Mouse (Mus musculus) mesoderm, embryonic 11.5 days (tissue): ENCODE data around the gene St5.

Experiments
- DNase-seq: peaks from one replicate; pipeline ENCODE4 v3.0.0-alpha.2; 2012; ENCODE audit warnings: low read depth, low spot score

Gene St5

GRCm38 (mm10) chr7:109641102-109641501, 62.3 kb downstream of the St5 start:
- DNase-seq = no peak

GRCm38 (mm10) chr7:109637391-109637790, 66.0 kb downstream of the St5 start:
- DNase-seq = no peak

GRCm38 (mm10) chr7:109636086-109636792, 67.2 kb downstream of the St5 start:
- DNase-seq = no peak

GRCm38 (mm10) chr7:109633404-109634085, 69.9 kb downstream of the St5 start:
- peak; percentile 50 for DNase-seq

- DNase-seq = no peak
These were observed 72.1 kb downstream of the St5 start for GRCm38 (mm10) chr7:109631330-109631729.

- no peak for DNase-seq
These were observed 73.3 kb downstream of the St5 start for GRCm38 (mm10) chr7:109629871-109630778.

GRCm38 (mm10) chr7:109628935-109629609, 74.3 kb downstream of the St5 start:
- DNase-seq = no peak

GRCm38 (mm10) chr7:109627851-109628250, 75.6 kb downstream of the St5 start:
- DNase-seq = no peak

GRCm38 (mm10) chr7:109622234-109622838, 81.1 kb downstream of the St5 start:
- no peak for DNase-seq

GRCm38 (mm10) chr7:109620967-109621366, 82.4 kb downstream of the St5 start:
- DNase-seq = peak; percentile 25

GRCm38 (mm10) chr7:109620288-109620687, 83.1 kb downstream of the St5 start:
- DNase-seq = no peak

GRCm38 (mm10) chr7:109618721-109619120, 84.7 kb downstream of the St5 start:
- peak; percentile 60 for DNase-seq

- no peak for DNase-seq
These were observed 85.6 kb downstream of the St5 start for GRCm38 (mm10) chr7:109617838-109618237.

GRCm38 (mm10) chr7:109616034-109616979, 87.1 kb downstream of the St5 start:
- DNase-seq = peak; percentile 96

GRCm38 (mm10) chr7:109615601-109616000, 87.8 kb downstream of the St5 start:
- DNase-seq = no peak

GRCm38 (mm10) chr7:109614939-109615338, 88.5 kb downstream of the St5 start:
- DNase-seq = no peak

- peak; percentile 54 for DNase-seq
These were observed 89.8 kb downstream of the St5 start for GRCm38 (mm10) chr7:109613531-109614021.

GRCm38 (mm10) chr7:109613051-109613450, 90.4 kb downstream of the St5 start:
- DNase-seq = no peak

GRCm38 (mm10) chr7:109612531-109612930, 90.9 kb downstream of the St5 start:
- no peak for DNase-seq

- DNase-seq = no peak
These were observed 93.1 kb downstream of the St5 start for GRCm38 (mm10) chr7:109610348-109610747.
